Mouse (Mus musculus) spleen, adult 2 months (tissue): ENCODE data around the gene Spata16.

ENCODE experiments used
- CTCF ChIP-seq: fragments of 200-500 bp; IDR thresholded peaks from 2 replicates; pipeline ENCODE4 v1.5.1; 2011; ENCODE audit warnings: mild to moderate bottlenecking, inconsistent platforms; ENCODE audit not compliant: insufficient read depth, insufficient read length, insufficient replicate concordance; ENCODE audit errors: extremely low read depth
- POLR2A ChIP-seq: fragments of 200-500 bp; IDR thresholded peaks from 2 replicates; pipeline ENCODE4 v1.6.1; 2011; ENCODE audit warnings: low read depth, low read length, inconsistent platforms

- TF ChIP-seq CTCF: no peak
- no peak for TF ChIP-seq POLR2A
Observed at GRCm38 (mm10) chr3:26933079-26933478, 295.7 kb downstream of the Spata16 start.
